In the genomic region with DNA sequence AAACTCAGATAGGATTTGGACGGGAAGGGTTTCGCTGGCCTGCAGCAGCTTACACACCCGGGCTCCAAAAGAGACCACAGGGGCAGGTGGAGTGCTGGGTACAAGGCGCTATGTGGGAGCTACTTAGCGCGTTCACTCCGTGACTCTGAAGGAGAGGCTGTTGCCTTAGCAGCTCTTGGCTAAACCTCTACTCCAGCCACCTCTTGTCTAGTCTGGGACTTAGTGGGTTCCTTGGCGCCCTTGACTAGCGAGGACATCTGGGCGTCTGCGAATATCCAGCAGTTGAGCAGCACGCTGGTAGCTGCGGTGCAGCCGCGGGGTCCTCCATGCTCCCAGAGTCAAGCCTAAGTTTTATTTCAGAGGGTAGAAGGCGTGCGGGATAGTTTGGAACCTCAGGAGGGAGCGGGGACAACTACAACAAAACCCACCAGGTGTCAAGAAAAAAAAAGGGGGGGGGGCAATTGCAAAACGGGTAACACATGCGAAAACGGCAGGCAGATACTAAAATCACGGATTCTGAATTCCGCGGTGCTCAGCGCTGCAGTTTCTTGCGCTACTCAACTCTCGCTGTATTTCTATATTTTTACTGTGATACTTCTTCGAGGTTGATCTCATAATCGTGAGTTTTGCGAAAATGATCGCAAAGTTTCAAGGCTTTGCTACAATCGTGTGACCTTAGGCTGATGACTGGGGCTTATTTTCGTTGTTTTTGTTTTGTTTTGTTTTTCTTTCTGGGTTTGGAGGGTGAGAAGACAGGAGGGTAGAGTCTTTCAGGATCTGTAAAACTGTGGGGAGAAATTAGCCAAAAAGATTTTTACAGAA, we compare ENCODE assay signal across 9 mouse cellular contexts.
DNase-seq lines count a peak whose midpoint lies in the region; ATAC-seq and TF ChIP-seq lines count a peak whose summit lies in the region.
"Had no signal": no experiment of that assay in that cellular context is flagged by ENCODE, and none has a peak within 500 bp of the region (broad histone marks: within the 10 kb centered on the region; RNA-seq: fewer than 3 reads in every experiment).

No protein-coding gene starts in this region.

- ATAC-seq in embryonic facial prominence, embryonic 15.5 days (ENCODE audit: insufficient number of reproducible peaks, low FRiP score, low TSS enrichment, low read depth) = no peak
- no peak for ATAC-seq in hindbrain, postnatal 0 days
- ATAC-seq in megakaryocyte-erythroid progenitor cell, adult 5-6 weeks (replicated peaks; ENCODE audit: low FRiP score, low TSS enrichment, poor library complexity, severe bottlenecking) = peak; percentile 43

- peak overlapping the region; percentile 78 for H3K4me3 ChIP-seq in gastrocnemius, adult 2 months
- H3K4me3 ChIP-seq in ES-Bruce4 (ENCODE audit: low read depth, low read length) = peak overlapping the region; percentile 25; the same call in 1 of the 2 replicates
- H3K4me3 ChIP-seq in embryonic facial prominence, embryonic 15.5 days (replicated peaks) = peak overlapping the region; percentile 57
- H3K4me3 ChIP-seq in hindbrain, postnatal 0 days (ENCODE audit: low read length) = peak overlapping the region; percentile 17

- H3K4me2 ChIP-seq in embryonic facial prominence, embryonic 15.5 days (replicated peaks) = peak overlapping the region; percentile 56
- peak overlapping the region; percentile 47 for H3K4me2 ChIP-seq in hindbrain, postnatal 0 days (ENCODE audit: low read depth, low read length)

- 14% methylated on average over 33 of the region's 33 CpGs for WGBS in embryonic facial prominence, embryonic 15.5 days
- 22% methylated on average over 33 of the region's 33 CpGs for WGBS in hindbrain, postnatal 0 days

- H3K9me3 ChIP-seq in ES-Bruce4 (replicated peaks; ENCODE audit: control insufficient read depth, insufficient read depth, low read length, poor library complexity, severe bottlenecking) = no peaks in the 10 kb centered on the region
- H3K9me3 ChIP-seq in embryonic facial prominence, embryonic 15.5 days (replicated peaks) = no peaks in the 10 kb centered on the region
- no peaks in the 10 kb centered on the region for H3K9me3 ChIP-seq in hindbrain, postnatal 0 days (ENCODE audit: low read length)

- H3K27me3 ChIP-seq in ES-Bruce4 (ENCODE audit: control insufficient read depth, insufficient read depth, low read length, poor library complexity, severe bottlenecking) = peaks cover 7% of the 10 kb centered on the region
- H3K27me3 ChIP-seq in embryonic facial prominence, embryonic 15.5 days = no peaks in the 10 kb centered on the region
- H3K27me3 ChIP-seq in hindbrain, postnatal 0 days (ENCODE audit: insufficient read depth, low read length) = no peaks in the 10 kb centered on the region; the same call in 1 of the 2 replicates
- H3K27me3 ChIP-seq: CH12.LX had no signal

- TF ChIP-seq CTCF in gastrocnemius, adult 2 months (IDR thresholded peaks at IDR 0.05) = no peak
- no peak for TF ChIP-seq CTCF in ES-Bruce4 (IDR thresholded peaks at IDR 0.05; ENCODE audit: low read depth, low read length)
- no peak for TF ChIP-seq CTCF in hindbrain, postnatal 0 days (IDR thresholded peaks at IDR 0.05; ENCODE audit: low read depth)

- TF ChIP-seq POLR2A in ES-Bruce4 (IDR thresholded peaks at IDR 0.05; ENCODE audit: insufficient read depth, low read length) = no peak

- intact Hi-C loops in gastrocnemius, adult 2 months (cut with DNase I) = loop anchor here (5.0 to 10.0 kb wide), 3 partner anchors 56 to 174 kb away; no protein-coding TSS in a partner anchor

- no peak for TF ChIP-seq EP300 in ES-Bruce4 (IDR thresholded peaks at IDR 0.05; ENCODE audit: insufficient read depth, low read depth, low read length)

- 0 out of 2 replicates have a peak overlapping the region, but pooled peaks have one; percentile 46 for H3K9ac ChIP-seq in ES-Bruce4 (ENCODE audit: low read depth, poor library complexity, severe bottlenecking)
- H3K9ac ChIP-seq in embryonic facial prominence, embryonic 15.5 days = no peak overlapping the region
- H3K9ac ChIP-seq in hindbrain, postnatal 0 days (replicated peaks; ENCODE audit: low read length) = no peak overlapping the region

- H3K4me1 ChIP-seq in ES-Bruce4 (ENCODE audit: control insufficient read depth, insufficient read depth, low read length) = no peaks in the 10 kb centered on the region
- H3K4me1 ChIP-seq in embryonic facial prominence, embryonic 15.5 days = peaks cover 5% of the 10 kb centered on the region
- no peaks in the 10 kb centered on the region for H3K4me1 ChIP-seq in hindbrain, postnatal 0 days (ENCODE audit: insufficient read depth, low read length)

- H3K36me3 ChIP-seq in ES-Bruce4 (ENCODE audit: control insufficient read depth, insufficient read depth, low read length, poor library complexity, severe bottlenecking) = no peaks in the 10 kb centered on the region
- H3K36me3 ChIP-seq in embryonic facial prominence, embryonic 15.5 days = no peaks in the 10 kb centered on the region
- H3K36me3 ChIP-seq in hindbrain, postnatal 0 days (ENCODE audit: insufficient read depth, low read length) = no peaks in the 10 kb centered on the region

- H3K27ac ChIP-seq in gastrocnemius, adult 2 months = peak overlapping the region; percentile 9; the same call in 1 of the 2 replicates
- no peak overlapping the region for H3K27ac ChIP-seq in ES-Bruce4 (ENCODE audit: insufficient read depth, low read length)
- H3K27ac ChIP-seq in embryonic facial prominence, embryonic 15.5 days (replicated peaks) = peak overlapping the region; percentile 93; the same call in 1 of the 2 replicates
- no peak overlapping the region for H3K27ac ChIP-seq in hindbrain, postnatal 0 days

- no peak for DNase-seq in gastrocnemius, adult 2 months
- no peak for DNase-seq in gastrocnemius, adult 8-10 months (ENCODE audit: low spot score in 2 of 2)
- DNase-seq in hindbrain, postnatal 0 days (ENCODE audit: low spot score) = no peak
- peak; percentile 34 for DNase-seq in yolk sac, embryonic 10.5 days (ENCODE audit: low spot score)
- DNase-seq in layer of hippocampus, adult 9-11 months = no peak

Comparison
In these comparisons a context has a peak if more than half of its experiments do, and no peak if none do; other contexts are left out.
1. H3K27ac ChIP-seq: peak in gastrocnemius, adult 2 months (single experiment) and embryonic facial prominence, embryonic 15.5 days (single experiment); none in ES-Bruce4 (single experiment) and hindbrain, postnatal 0 days (single experiment).
2. H3K4me3 ChIP-seq: peak in every context shown above with its lines; median percentile 78 in gastrocnemius, adult 2 months; 57 in embryonic facial prominence, embryonic 15.5 days; 25 in ES-Bruce4; 17 in hindbrain, postnatal 0 days.